Mouse (Mus musculus) midbrain, embryonic 10.5 days (tissue): ENCODE measurements around the gene Dpp8. TPM values are rescaled to one million over a fixed set of nuclear protein-coding genes. Genes with fewer than 3 reads are reported as not detected.
"Not testable (repeated sequence)": the region's sequence is repeated elsewhere in the genome, so short reads cannot be mapped to it uniquely, and the experiment has no call there.

Experiments
- DNase-seq: peaks from one replicate; pipeline ENCODE4 v3.0.0-alpha.2; 2017; ENCODE audit warnings: low spot score
- H3K27ac ChIP-seq: fragments of 300-500 bp; sonication (generic); replicated peaks from 2 replicates; pipeline ENCODE4 v1.5.1; 2016; ENCODE audit warnings: mild to moderate bottlenecking
- H3K27me3 ChIP-seq: fragments of 300-500 bp; sonication (generic); 2 replicates; pipeline ENCODE4 v1.6.1; 2016; ENCODE audit warnings: low read depth, mild to moderate bottlenecking; ENCODE audit not compliant: poor library complexity, severe bottlenecking
- H3K36me3 ChIP-seq: fragments of 300-500 bp; sonication (generic); 2 replicates; pipeline ENCODE4 v1.6.1; 2016; ENCODE audit warnings: mild to moderate bottlenecking, moderate library complexity
- H3K4me1 ChIP-seq: fragments of 300-500 bp; sonication (generic); 2 replicates; pipeline ENCODE4 v1.6.1; 2016
- H3K4me3 ChIP-seq: fragments of 300-500 bp; sonication (generic); 2 replicates; pipeline ENCODE4 v1.5.1; 2016; ENCODE audit warnings: mild to moderate bottlenecking, moderate library complexity
- H3K9me3 ChIP-seq: fragments of 300-500 bp; sonication (generic); replicated peaks from 2 replicates; pipeline ENCODE4 v1.6.1; 2016; ENCODE audit warnings: mild to moderate bottlenecking
- WGBS: fragments of 180-500 bp; shearing (Covaris S2); methylation state at CpG from one replicate; pipeline ENCODE4 v1.1.7; 2016; 5-methylcytosine and 5-hydroxymethylcytosine counted together
- polyA plus RNA-seq: library from polyadenylated mRNA; unstranded; fragments of >200 nt; fragmentation: Nextera tagmentation; extraction: Ambion mirVana; gene quantifications from 2 replicates; pipeline ENCODE4 v1.2.1, GENCODE M21; 2016

Gene Dpp8
- polyA plus RNA-seq, 1 experiment from 2014 or later: 37.6 TPM

GRCm38 (mm10) chr9:65077536-65077935 lies 45.3 kb downstream of the Dpp8 start:
- H3K9me3 ChIP-seq: no peaks in the 10 kb centered on the region
- H3K4me3 ChIP-seq: no peak overlapping the region
- no peak overlapping the region for H3K27ac ChIP-seq
- no peaks in the 10 kb centered on the region for H3K27me3 ChIP-seq
- WGBS: 84% methylated on average over 5 of the region's 5 CpGs
- no peaks in the 10 kb centered on the region for H3K4me1 ChIP-seq
- DNase-seq: no peak
- H3K36me3 ChIP-seq: peaks cover 97% of the 10 kb centered on the region

GRCm38 (mm10) chr9:65080141-65080540 lies 47.9 kb downstream of the Dpp8 start:
- not testable (repeated sequence) for H3K4me1 ChIP-seq, H3K27ac ChIP-seq, H3K9me3 ChIP-seq, H3K4me3 ChIP-seq, DNase-seq, H3K27me3 ChIP-seq
- peaks cover 95% of the 10 kb centered on the region for H3K36me3 ChIP-seq
- 93% methylated on average over 2 of the region's 2 CpGs for WGBS

DNA sequence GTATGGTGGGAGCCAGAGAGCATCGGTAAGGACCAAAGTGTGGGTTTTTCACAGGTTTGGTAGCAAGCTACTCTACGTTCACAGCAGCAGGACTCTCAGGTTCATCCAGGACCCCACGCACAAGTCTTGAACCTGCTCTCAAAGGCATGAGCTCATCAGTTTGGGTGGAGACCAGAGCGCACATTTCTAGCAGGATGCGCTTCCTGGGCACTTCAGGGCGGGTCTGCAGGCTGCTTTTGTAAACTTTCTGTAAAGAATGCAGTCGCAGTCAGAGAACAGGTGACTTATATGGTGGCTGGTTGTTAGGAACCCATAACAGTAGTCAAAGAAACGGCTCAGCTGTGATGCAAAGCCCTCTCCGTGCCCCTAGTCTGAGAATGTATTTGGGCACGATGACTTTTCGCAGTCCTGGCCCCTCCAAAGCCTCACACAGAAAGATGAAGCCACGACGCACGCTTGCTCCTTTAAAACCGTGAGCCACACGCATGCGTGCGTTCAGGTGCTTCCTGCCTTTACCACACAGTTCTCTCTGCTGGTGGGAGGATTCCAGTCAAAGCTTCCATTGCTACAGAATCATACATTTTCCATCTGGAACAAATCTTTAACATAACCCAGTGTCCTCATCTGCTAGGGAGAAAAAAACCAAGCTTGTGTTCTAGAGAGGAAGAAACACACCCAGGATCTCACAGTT lies 51.0 kb downstream of the Dpp8 start:
- Histone ChIP-seq H3K4me3 (no peak overlapping the region), H3K36me3 (peaks cover 66% of the 10 kb centered on the region), H3K4me1 (no peaks in the 10 kb centered on the region), H3K27ac (no peak overlapping the region), H3K27me3 (no peaks in the 10 kb centered on the region), H3K9me3 (no peaks in the 10 kb centered on the region)
- WGBS: 93% methylated on average over 18 of the region's 18 CpGs
- no peak for DNase-seq

DNA sequence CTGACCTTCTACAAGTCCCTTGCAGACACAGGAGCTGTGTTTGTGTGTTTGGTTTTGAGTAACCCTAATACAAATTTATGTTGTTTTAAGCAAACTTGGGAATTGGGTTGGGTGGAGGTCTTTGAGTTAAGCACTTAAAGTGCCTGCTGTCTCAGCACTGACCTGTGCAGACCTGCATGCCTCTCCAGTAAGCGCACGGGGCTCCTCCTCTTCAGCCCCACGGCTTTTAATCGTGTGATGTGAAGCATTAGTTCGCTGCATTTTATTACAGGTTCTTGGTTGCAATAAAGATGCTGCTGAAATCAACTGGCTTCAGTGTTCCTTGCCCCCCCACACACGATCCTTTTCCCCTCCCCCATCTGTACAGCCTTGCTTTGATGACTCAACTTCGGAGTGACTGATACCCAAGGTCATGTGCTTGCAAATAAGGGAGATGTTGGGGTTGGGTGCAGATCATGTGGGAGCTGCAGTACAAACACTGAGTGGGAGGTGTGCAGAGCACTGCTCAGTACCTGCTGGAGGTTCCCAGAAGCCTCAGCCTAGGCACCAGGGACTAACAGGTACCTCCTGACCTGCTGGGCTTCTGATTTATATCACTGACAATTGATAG lies 52.1 kb downstream of the Dpp8 start:
- WGBS: 88% methylated on average over 7 of the region's 7 CpGs
- peaks cover 55% of the 10 kb centered on the region for H3K36me3 ChIP-seq

GRCm38 (mm10) chr9:65085270-65085669 lies 53.1 kb downstream of the Dpp8 start:
- no peak overlapping the region for H3K4me3 ChIP-seq
- H3K9me3 ChIP-seq: no peaks in the 10 kb centered on the region
- no peaks in the 10 kb centered on the region for H3K4me1 ChIP-seq
- 93% methylated on average over 1 of the region's 1 CpGs for WGBS
- H3K27ac ChIP-seq: no peak overlapping the region
- no peak for DNase-seq
- H3K36me3 ChIP-seq: peaks cover 45% of the 10 kb centered on the region
- H3K27me3 ChIP-seq: no peaks in the 10 kb centered on the region

More for the DNA sequence above, 52.1 kb downstream of the Dpp8 start:
- Histone ChIP-seq H3K27me3 (no peaks in the 10 kb centered on the region), H3K27ac (no peak overlapping the region), H3K4me1 (no peaks in the 10 kb centered on the region), H3K4me3 (no peak overlapping the region), H3K9me3 (no peaks in the 10 kb centered on the region)
- DNase-seq: no peak

DNA sequence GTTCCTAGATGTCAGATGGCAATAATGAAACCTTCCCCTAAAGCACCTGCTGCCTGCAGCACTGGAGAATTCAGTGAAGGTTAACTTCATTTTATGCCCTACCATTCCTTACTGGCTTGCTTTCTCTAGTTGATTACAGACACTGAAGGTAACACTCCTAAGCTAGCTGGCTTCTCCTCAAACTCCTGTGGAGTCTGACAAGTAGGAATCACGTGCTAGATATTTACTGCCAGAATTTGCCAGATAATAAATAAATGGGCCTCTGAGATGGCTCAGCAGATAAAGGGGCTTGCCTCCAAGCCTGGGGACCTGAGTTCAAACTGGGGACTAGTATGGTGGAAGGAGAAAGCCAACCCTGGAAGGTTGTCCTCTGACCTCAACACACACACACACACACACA lies 54.6 kb downstream of the Dpp8 start:
- no peak overlapping the region for H3K27ac ChIP-seq
- no peaks in the 10 kb centered on the region for H3K27me3 ChIP-seq
- H3K4me1 ChIP-seq: peaks cover 4% of the 10 kb centered on the region; the same call in 1 of the 2 replicates
- H3K9me3 ChIP-seq: no peaks in the 10 kb centered on the region
- 75% methylated on average over 1 of the region's 1 CpGs for WGBS
- peaks cover 30% of the 10 kb centered on the region for H3K36me3 ChIP-seq
- H3K4me3 ChIP-seq: no peak overlapping the region
- DNase-seq: no peak

DNA sequence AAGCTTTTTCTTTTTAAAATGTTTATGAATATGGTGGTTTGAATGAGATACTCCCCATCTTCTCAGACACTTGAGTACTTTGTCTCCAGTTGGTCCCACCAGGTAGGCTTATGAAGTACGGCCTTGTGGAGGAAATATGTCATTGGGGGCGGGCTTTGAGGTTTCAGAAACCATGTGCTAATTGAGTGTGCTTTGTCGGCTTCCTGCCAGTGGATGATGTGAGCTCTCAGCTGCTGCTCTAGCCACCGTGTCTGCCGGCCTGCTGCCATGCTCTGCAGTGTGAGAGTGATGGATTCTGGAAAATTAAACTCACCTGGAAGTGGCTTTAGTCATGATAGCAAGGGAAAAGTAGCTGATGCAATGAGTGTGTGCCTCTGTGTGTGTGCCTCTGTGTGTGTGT lies 55.3 kb downstream of the Dpp8 start:
- Histone ChIP-seq H3K4me3 (no peak overlapping the region), H3K9me3 (no peaks in the 10 kb centered on the region), H3K36me3 (peaks cover 23% of the 10 kb centered on the region), H3K27me3 (no peaks in the 10 kb centered on the region), H3K27ac (no peak overlapping the region), H3K4me1 (peaks cover 4% of the 10 kb centered on the region; the same call in 1 of the 2 replicates)
- DNase-seq: no peak
- 81% methylated on average over 5 of the region's 5 CpGs for whole genome bisulfite sequencing

DNA sequence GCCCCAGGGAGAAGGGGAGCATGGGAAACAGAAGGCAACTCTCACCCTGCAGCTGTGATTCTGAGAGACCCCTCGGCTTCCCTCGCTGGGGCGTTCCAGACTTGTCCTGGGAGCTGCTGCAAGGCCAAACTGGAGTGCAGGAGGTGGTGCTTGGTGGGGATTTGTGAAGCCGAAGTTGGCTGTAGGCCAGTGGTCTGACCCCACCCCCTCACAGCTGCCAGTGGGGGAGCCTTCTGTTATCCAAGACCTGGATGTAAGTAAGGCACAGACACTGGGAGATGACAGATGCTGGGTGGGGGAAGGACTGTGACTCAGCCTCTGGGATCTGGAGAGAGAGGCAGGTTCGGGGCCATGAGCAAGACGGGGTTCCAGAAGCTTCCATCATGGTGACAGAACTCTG lies 62.0 kb downstream of the Dpp8 start:
- Histone ChIP-seq H3K4me3 (no peak overlapping the region), H3K36me3 (no peaks in the 10 kb centered on the region), H3K27ac (no peak overlapping the region), H3K27me3 (no peaks in the 10 kb centered on the region), H3K4me1 (peaks cover 7% of the 10 kb centered on the region), H3K9me3 (no peaks in the 10 kb centered on the region)
- DNase-seq: peak; percentile 32
- WGBS: 67% methylated on average over 6 of the region's 6 CpGs

- Histone ChIP-seq H3K27me3 (peaks cover 14% of the 10 kb centered on the region), H3K4me1 (peaks cover 39% of the 10 kb centered on the region), H3K36me3 (no peaks in the 10 kb centered on the region), H3K27ac (peak within 1 kb of the TSS; percentile 95), H3K4me3 (peak within 1 kb of the TSS; percentile 83), H3K9me3 (peaks cover 8% of the 10 kb centered on the region)
- peak; percentile 56 for DNase-seq
- WGBS: 4% methylated on average over 76 of the region's 76 CpGs
Observed at GRCm38 (mm10) chr9:65100991-65101685, 68.9 kb downstream of the Dpp8 start, which contains the start of gene Igdcc4. Gene Igdcc4, plus strand, starts transcription at chr9:65101486.

GRCm38 (mm10) chr9:65101686-65102376 lies 69.6 kb downstream of the Dpp8 start:
- H3K4me1 ChIP-seq: peaks cover 39% of the 10 kb centered on the region
- peaks cover 8% of the 10 kb centered on the region for H3K9me3 ChIP-seq
- under 1% methylated on average over 39 of the region's 39 CpGs for WGBS
- no peaks in the 10 kb centered on the region for H3K36me3 ChIP-seq
- H3K27me3 ChIP-seq: peaks cover 14% of the 10 kb centered on the region
- H3K27ac ChIP-seq: peak overlapping the region; percentile 95
- DNase-seq: peak; percentile 75
- H3K4me3 ChIP-seq: peak overlapping the region; percentile 83

DNA sequence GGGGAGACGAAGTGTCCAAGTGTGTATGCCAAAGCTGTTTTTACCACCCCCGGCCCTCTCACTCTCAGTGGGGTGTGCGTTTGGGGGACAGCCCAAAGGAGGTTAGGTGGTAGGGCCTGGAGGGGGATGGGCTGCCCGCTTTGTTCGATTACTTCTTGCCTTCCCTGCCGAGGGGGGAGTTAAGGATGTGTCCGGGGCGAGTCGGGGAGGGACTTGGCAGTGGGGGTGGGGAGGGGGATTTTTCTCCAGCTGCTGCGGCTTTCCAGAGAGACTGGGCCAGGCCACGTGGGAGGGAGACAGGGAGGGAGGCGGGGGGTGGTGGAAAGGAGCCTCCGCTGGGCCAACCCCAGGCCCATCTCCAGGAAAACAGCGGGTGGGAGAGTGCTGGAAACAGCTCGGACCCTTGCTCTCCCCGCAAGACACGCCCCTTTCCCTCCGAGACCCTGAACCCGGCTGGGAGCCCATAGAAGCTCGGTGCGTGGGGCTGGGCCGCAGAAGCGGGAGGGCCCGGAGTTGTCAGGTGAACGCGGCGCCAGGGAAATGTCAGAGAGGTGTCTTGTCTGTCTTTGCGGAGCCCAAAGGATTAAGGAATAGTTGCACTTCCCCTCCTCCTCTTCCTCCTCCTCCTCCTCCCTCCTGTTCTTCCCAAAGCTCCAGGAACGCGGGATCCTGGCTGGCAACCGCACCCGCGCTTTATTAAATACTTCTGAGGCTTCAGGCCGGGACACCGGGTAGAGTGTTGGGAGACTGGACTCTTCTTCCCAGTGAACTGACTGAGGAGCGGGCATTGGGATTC lies 70.4 kb downstream of the Dpp8 start:
- peak overlapping the region; percentile 83 for H3K4me3 ChIP-seq
- no peaks in the 10 kb centered on the region for H3K36me3 ChIP-seq
- H3K4me1 ChIP-seq: peaks cover 39% of the 10 kb centered on the region
- DNase-seq: peak; percentile 82
- H3K27me3 ChIP-seq: peaks cover 14% of the 10 kb centered on the region
- peaks cover 8% of the 10 kb centered on the region for H3K9me3 ChIP-seq
- H3K27ac ChIP-seq: peak overlapping the region; percentile 95
- under 1% methylated on average over 36 of the region's 36 CpGs for WGBS

DNA sequence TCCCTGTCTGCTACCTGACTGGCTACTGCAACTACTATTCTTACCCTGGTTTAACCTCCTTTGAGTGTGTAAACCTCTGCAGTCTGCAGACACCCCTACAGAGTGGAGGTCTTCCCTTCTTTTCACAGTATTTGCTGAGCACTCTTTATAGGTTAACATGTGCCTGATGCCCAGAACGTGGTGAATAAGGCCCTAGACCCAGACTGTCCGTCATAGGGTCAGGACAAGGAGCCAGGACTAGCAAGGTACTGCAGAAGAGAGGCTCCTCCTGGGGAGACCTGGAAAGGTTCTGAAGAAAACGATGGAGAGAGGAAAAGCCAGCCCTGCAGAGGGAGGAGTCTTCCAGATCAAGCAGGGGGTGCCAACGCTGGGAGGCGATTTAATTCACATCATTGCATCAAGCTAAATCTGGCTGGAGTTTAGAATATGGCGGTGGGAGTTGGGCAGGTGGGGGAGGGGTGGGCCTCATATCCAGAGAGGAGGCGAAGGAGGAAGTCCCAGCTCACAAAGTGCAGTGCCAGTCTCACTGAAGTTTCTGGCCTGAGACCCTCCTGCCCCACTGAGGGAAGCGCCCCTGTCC lies 71.0 kb downstream of the Dpp8 start:
- H3K27ac ChIP-seq: peak overlapping the region; percentile 95
- H3K4me1 ChIP-seq: peaks cover 39% of the 10 kb centered on the region
- H3K36me3 ChIP-seq: no peaks in the 10 kb centered on the region
- H3K4me3 ChIP-seq: peak overlapping the region; percentile 83
- 23% methylated on average over 8 of the region's 8 CpGs for WGBS
- DNase-seq: no peak
- H3K9me3 ChIP-seq: peaks cover 8% of the 10 kb centered on the region
- peaks cover 14% of the 10 kb centered on the region for H3K27me3 ChIP-seq
